Mouse (Mus musculus): ENCODE data around the gene Zfp746.
A peak's percentile ranks its signal among the peaks of the same experiment; 100 is the strongest.

Gene Zfp746

DNA sequence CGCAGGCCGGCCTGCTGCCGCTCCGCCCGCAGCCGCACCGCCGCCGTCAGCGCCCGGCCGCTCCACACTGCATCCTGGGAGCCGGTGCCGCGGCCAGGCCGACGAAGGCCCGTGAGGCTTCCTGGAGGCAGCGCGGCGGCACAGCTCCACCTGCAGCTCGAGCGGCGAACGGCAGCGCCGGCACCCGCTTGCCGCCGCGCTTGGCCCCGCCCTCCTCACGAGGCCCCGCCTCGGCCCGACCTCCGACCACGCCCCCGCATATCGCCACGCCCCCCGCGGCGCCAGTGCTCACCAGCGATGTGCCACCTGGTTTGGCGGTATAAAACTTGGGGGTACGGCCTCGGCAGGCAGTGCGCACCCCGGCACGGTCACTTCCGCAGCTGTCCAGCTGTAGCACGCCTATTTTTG is at the start of gene Zfp746:
Zfp746 (minus strand) TSS at position 123 of the 408 bp plus-strand sequence.
- DNase-seq (ENCODE audit: low spot score in 2 of 2) = peak; percentile 86 to 98

DNA sequence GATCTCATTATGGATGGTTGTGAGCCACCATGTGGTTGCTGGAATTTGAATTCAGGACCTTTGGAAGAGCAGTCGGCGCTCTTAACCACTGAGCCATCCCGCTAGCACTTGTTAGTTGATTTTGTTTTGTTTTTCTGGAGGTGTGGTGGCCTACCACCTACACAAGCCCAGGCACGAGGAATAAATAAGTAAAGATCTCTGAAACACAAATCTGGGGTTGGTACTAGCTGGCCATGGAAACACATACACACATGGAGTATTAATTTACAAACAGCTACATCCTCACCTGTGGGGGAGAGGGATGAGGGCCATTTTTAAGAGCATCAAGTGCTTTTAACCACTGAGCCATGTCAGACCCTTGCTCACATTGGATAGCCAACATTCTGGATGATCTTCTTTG is 34.7 kb upstream of the Zfp746 start:
- peak in 1 of 2 experiments; percentile 13 for DNase-seq (ENCODE audit: low spot score in 2 of 2)

DNA sequence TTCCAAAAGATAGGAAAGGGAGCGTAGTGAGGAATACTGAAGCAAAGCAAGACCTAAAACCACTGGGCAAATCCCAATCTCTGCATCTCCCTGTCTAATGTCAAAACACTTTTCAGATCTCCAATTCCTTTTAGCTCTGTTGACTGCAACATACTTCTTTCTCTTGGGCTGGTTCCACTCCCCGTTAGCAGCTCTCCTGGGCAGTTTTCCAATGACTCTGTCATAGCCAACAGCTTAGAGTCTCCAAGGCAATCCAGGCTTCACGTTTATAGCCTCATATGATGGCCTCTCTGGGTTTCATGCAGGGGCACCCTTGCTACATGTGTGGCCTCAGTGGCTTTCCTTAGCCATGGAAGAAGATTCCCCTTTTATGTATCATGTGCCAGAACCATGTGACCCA is 29.6 kb upstream of the Zfp746 start:
- DNase-seq (ENCODE audit: low spot score in 2 of 2) = no peak

DNA sequence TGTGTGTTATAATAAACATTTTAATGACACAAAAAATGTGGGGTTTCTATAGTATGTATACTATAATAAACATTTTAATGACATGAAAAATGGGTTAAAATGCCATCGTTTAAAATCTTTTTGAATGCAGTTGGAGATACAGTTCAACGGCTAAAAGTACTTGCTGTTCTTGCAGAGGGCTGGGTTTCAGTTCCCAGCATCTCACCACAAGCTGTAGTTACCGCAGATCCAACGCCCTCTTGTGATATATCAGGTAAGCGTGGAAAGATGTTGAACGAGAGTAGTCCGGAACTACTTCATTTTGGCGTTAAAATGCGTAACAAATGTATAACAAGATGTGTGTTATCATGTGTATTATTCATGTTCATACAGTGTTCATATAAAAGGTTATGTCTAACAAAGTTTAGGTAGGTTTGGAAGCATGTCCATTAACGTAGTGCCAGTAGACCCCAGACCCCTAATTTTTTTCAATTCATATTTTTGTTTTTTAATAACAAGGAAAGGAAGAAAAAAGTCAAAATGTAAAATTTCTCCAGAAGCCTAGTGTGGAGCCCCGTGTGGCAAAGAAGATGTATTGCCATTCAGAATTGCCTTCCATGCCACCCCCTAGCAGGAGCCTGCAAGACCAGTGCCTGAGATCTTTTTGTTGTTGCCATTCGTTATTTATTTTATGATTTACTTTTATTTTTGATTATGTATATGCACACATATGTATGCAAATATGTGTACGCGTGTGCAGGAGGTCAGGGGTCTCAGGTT is 743 bp upstream of the Zfp746 start:
- DNase-seq (ENCODE audit: low spot score in 2 of 2) = no peak

DNA sequence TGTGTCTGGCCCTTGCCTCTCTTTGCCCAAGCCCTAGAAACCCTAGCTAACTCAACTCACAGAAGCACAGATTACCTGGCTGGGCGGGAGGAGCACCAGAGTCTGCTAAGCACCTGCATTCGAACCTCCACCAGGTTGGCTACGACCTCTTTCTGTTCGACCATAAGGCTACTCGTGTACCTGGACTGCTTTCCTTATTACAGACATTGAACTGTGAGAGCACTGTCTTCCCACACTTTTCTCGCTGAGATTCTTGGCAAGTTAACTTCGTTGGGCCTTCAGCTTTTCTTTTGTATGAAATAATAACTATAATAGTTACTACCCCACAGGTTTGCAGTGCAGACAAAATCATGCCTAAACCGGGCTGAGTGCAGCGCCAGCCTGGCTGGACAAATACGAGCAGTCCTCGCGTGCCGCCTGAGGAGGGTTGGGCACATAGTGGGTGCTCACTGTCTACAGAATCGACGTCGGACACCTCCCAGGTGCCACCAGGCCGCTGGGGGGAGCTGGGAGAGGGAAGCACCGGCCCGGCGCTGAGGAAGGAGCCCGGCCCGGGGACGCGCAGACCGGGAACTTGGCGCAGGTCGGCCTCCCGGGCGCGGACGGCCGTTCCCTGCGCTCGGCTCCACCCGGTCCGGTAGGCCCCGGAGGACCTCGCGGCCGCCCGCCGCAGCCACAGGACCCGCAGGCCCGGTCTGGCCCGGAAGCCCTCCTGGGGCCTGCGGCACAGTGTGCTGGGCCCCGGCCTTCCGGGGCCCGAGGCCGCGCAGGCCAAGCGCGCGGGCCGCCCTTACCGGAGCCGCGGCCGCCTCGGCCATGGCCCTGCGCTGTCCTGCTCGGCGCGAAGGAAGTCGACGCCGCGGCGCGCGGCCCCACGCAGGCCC is 630 bp downstream of the Zfp746 start:
- peak; percentile 66 to 71 for DNase-seq (ENCODE audit: low spot score in 2 of 2)

DNA sequence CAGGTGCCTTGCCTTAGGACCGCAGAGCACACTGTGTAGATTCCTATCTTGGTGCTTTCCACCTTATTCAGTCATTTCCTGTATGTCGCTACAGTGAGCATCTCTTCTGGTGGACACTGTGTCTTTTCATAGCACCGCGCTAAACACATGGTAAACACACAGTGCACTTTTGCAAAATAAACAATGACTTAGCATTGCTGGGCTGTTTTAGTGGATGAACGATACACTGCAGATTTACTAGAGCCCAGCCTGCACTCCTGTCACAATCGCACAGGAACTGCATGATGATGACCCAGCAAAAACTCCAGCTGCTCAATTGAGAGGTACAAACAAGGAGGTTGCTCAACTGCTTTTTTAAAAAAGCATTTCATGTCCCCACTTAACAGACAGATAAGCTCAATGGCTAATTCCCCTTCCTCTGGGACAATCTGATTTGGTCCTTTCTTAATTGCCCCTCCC is 2.6 kb downstream of the Zfp746 start:
- no peak for DNase-seq (ENCODE audit: low spot score in 2 of 2)

DNA sequence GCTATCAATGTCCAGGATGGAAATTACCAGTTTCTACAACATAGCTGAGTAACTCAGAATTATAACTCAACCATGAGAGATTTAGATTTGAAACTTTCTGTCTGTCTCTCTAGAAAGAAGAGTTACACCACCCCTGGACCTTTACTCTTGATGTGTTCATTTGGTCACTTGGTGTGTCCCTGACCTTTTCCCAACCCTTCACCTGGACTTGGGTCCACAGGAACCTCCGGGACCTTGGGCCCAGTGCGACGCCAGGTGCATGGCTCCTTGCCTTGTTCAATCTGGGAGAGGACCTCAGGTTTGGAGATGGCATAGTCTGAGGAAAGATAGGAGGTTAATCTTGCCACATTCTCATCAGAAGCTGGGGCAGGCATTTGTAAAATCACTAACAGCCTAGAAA is 4.4 kb downstream of the Zfp746 start:
- DNase-seq (ENCODE audit: low spot score in 2 of 2) = no peak

DNA sequence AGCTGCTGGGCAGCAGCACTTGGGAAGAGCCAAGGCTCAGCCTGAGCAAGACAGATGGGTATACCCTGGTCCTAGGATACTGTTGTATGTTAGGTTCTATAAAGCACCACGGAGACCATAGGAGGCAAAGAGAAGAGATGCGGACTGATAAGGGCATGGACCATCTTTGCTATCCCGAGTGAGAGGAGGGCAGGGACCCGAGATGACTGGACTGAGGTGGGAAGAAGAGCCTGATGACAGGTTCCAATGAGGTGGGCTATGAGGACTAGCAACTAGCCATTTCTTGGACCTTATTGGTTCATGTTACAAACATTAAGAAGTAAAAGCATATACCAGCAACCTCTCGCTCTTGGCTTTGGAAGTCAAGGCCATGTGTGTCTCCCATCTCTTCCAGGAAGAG is 5.4 kb downstream of the Zfp746 start:
- DNase-seq (ENCODE audit: low spot score in 2 of 2) = no peak

DNA sequence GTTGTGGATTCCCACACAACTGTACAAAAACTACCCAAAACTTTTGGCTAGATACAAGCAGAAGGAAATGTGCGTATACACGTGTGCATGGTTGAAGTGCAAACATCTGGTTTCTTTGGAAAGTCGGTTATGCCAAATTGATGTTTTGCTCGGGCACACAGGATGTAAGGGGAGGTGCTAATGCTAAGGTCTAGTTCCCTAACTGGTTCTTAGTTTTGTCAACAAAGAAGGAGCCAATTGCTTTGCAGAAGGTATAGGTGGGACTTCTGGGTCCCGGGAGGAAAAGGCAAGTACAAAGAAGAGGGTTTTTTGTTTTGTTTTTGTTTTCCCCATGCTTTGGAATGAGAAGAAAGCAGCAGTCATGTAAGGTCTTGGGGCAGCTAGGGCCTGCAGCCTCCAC is 13.1 kb downstream of the Zfp746 start:
- peak; percentile 57 for DNase-seq (ENCODE audit: low spot score in 2 of 2)

DNA sequence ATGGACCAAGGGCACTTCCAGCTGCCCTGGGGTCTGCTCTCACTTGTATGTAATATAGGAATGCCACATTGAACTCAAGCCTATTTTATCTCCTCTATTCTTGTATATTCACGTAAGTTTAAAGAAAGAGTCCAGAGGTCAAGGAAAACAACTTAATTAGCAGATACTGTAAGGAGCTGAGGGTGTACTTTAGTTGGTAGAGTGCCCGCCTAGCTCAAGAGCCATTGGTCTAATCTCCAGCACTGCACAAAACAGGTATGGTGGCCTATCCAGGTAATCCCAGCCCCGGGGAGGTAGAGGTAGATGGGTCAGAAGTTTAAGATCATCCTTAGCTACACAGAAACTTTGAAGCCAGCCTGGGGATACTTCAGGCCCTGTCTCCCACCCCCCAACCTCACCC is 18.9 kb downstream of the Zfp746 start:
- no peak for DNase-seq (ENCODE audit: low spot score in 2 of 2)

DNA sequence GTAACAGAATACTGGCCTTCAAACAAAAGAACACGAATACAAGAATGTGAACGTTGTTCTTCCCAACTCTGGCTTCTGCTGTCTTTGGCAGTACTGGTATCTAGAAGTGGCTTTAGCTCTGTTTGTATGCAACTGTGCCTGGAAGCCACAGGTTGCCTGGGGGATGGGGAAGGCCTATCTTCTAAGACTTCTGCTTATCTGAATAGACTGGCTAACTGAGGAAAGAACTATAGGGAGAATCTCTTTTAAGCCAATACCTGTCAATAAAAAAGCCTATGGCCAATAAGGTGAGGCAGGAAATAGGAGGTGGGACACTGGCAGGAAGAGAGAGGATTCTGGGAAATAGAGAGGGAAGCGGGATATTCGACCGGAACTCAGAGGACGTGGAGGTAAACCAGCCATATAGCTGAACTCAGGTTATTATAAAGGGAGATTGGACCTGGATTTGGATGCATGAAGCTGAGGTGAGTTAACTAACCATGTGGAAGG is 20.8 kb downstream of the Zfp746 start:
- DNase-seq (ENCODE audit: low spot score in 2 of 2) = no peak

DNA sequence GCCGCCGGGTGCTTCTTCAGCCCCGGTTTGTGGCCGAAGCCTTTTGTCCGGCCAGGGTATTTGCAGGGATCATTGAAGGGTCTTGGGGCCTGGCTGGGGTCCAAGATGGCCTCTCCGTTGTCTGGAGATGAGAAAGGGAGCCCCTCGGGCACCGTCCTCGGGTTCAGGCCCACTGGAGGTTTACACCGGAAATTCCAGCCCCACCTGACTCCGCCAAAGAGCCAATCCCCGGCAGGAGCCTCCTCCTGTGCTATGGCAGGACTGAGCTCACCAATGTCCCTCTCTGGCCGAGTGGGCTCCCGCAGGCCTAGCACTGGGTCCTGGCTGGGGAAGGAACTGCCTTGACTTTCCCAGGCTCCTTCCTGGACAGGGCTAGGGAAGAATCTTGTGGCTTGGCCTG is 21.9 kb downstream of the Zfp746 start:
- no peak for DNase-seq (ENCODE audit: low spot score in 2 of 2)

DNA sequence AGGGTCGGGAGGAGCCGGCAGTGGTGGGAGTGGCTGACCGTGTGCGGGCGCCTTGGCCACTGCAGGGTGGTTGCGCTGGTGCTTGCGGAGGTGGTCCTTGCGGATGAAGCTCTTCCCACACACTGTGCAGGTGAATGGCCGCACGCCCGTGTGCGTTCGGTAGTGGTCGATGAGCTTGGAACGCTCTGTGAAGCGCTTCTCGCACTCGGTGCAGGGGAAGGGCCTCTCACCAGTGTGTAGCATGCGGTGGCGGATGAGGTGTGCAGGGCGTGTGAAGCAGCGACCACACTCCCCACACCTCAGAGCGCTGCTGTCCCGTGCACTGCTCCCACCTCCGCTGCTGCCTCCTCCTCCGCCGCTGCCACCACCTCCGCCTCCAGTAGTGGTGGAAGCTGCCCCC is 22.5 kb downstream of the Zfp746 start:
- DNase-seq (ENCODE audit: low spot score in 2 of 2) = no peak

DNA sequence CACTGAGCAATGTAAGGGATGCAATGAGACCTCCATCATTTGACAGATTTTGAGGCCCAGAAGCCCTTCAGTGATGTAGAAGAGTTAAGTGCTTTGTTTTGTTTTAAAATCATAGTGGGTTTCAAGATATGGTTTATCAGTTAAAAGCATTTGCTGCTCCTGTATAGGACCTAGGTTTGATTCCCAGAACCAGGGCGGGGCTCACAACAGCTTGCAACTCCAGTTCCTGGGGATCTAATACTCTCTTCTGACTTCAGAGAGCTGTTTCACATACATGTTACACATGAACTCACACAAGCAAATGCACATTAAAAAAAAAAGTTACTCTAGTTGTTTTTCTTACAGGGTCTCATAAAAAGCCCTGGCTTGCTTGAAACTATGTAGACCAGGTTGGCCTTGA is 25.5 kb downstream of the Zfp746 start:
- no peak for DNase-seq (ENCODE audit: low spot score in 2 of 2)

DNA sequence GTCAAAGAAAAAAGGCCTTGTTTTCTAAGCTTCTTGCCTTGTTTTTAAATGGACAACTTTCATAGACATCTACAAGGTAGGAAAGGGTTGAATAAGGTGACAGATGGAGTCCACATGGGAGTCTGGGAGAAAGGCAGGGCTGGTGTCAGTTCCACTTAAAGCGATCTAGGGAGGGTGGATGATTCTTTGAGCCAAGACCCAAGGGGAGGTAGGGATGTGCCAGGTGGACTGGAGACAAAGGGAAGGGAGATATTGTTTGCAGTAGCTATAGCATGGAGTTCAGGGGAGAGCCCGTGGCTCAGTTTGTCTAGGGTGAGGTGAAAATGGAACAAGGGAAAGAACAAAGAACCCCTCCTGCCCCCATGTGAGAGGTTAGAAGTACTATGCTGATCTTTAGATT is 26.0 kb downstream of the Zfp746 start:
- no peak for DNase-seq (ENCODE audit: low spot score in 2 of 2)

DNA sequence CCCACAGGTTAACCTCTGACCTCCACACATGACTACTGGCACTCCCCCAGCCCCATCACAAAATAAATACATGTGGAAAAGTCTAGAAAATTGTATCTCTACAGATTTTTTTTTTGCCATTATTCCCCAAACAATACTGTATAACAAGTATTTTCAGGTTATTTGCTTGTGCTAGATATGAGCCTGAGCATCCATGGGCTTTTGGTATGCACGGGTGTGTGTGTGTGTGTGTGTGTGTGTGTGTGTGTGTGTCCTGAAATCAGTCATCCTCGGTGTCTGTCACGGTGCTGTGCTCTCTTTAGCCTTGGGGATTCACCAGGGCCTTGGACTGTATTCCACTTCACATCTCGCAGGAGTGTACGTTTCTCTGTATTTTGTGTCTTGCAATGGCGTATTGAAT is 34.3 kb downstream of the Zfp746 start:
- no peak for DNase-seq (ENCODE audit: low spot score in 2 of 2)

DNA sequence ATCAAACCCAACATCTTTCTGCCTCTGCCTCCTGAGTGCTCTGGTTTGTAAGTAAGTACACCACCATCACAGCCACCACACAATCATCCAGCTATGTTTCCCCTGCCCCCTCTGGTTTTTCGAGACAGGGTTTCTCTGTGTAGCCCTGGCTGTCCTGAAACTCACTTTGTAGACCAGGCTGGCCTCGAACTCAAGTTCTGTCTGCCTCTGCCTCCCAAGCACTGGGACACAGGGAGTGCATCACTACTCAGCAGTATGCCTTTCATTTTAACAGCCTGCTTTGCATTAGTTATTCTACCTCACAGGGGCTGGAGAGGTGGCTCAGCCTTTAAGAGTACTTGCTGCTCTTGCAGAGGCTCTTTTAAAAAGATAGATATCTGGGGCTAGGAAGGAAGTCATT is 34.7 kb downstream of the Zfp746 start:
- DNase-seq (ENCODE audit: low spot score in 2 of 2) = no peak

DNA sequence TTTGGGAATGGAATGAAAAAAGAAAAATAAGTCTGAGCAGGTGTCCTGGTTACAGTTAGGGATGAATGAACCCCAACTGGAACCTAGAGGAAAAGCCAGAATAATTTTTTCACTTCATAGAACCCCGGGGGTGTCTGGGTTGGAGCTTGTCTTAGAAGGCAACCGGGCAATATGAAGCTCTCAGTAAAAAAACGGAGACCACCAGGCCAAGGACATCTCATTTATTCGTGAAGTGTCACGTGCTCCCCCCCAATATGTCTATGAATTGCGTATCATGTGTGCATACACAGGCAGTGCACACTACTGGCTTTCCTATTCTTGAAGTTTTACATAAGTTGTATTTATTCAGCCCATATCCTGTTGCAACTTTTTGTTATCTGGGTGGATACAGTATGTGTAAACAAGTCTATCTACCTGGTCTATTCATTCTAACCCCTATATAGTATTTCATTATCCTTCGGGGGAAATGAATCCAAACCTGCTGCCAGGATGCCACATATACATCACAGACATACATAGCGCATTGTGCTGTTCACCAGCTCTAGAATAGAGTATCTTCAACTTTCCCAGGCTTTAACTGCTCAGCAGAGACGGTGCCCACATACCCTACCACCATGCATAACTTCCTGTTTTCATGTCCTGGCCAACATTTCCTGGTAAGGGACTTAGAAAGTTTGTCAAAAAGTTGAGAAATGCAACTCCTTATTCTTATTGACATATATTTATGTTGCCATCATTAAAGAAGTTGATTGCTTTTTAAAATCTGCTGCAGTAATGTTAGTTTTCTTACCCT is 36.9 kb downstream of the Zfp746 start:
- no peak for DNase-seq (ENCODE audit: low spot score in 2 of 2)

DNA sequence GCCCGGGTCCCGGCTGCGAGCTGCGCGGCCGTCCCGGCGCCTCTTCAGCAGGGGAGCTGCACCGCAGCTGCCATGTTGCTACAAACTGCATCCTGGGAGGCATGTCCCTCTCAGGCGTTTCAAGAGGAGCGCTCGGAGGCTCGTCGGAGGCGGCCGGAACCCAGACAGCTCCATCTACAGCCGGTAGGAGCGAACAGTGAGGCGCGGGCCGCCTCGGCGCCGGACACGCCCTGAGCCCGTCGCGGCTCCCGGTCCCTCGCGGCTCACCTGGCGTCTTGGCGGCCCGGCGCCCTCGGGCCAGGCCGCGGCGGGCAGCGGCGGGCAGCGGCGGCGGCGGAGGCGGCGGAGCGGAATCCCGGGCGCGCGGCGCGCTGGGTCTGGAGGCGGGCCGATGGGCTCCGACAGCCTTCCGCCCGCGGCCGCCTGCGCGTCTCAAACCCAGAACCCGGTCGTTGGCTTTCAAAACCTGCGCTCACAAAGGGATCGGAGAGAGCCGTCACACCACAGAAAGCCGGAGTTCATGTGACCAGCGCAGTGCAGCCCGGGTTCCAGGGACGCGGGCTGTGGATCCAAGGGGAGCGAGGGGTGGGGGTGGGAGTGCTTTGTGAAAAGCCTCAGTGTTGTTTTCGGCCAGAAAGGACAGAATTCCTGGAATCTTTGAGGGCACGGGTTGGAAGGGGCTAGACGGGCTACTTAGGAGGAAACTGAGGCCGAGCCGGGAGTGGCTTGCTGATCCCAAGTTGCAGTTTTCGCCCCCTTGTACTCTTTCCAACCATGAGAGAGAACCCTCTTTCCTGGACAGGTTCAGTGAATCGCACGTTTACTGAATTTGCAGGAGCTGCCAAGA is 37.7 kb downstream of the Zfp746 start, which contains the start of gene Zfp777:
Zfp777 (minus strand) TSS at position 486 of the 847 bp plus-strand sequence.
- peak; percentile 80 to 83 for DNase-seq (ENCODE audit: low spot score in 2 of 2)

DNA sequence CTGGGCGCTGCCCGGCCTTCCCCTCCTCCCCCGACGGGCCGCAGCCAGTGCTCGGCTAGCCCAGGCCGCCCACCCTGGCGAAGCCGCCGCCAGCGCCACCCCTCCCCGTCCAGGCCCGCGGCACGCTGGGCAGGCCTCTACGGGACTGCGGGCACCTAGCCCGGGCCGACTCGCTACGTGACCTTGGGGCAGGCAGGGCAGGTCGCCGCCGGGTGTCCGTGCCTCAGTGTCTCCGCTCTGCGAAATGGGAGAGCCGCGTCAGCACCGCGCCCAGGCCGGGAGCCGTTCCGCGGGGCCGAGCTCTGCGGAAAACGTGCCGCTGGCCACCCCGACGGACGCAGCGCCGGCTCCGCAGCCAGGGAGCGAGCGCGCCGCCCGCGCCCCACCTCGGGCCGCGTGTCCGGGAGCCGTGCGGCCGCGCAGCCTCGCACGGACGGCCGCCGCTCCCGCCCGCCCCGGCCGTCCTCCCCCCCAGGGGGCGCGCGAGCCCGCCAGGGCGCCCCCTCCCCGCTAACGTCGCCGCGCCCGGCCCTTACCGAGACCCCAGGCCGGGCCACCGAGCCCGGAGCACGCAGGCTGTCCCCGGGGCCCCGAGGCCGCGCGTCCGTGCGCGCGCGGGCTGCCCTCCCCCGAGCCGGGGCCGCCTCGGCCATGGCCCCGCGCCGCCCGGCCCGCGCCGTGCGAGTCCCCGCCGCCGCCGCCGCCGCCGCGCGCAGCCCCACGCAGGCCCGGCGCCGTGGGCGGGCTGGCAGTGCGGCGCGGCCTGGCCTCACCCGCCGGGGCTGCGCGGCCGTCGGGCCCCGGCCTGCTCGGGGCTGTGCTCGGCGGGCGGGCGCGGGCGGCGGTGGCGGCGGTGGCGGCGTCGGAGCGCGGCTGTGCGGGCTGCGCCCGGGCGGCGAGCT is 38.7 kb downstream of the Zfp746 start:
- DNase-seq (ENCODE audit: low spot score in 2 of 2) = peak; percentile 27 to 39
